Mouse (Mus musculus) left cerebral cortex, postnatal 14 days (tissue): ENCODE results near the gene Gpr33. TPM values are rescaled to one million over a fixed set of nuclear protein-coding genes. Genes with fewer than 3 reads are reported as not detected.

Experiments
- DNase-seq, 2 experiments: peaks; one replicate each; pipeline ENCODE4 v3.0.0; 2021 to 2022; ENCODE audit warnings: low spot score in 2 of 2, mixed read lengths in 1 of 2
- intact Hi-C: fragments of 180-260 bp; cut with DNase I; formaldehyde crosslinking; loops from one replicate; pipeline ENCODE4 v1.15.1; 2025
- long read RNA-seq, 2 experiments: library from polyadenylated mRNA; stranded (forward); transcript quantifications; one replicate each; pipeline ENCODE4 v2.0.0; 2021
- total RNA-seq, 2 experiments: library from RNA; stranded (reverse); gene quantifications; 2 replicates each; pipeline ENCODE4 v1.2.3; 2021

The Gpr33 gene
- not detected for total RNA-seq
- long read RNA-seq, experiment 1 = 0 reads
- long read RNA-seq, experiment 2 = 0 reads

GRCm38 (mm10) chr12:52027963-52028362 lies at the start of gene Gpr33:
Gene Gpr33, minus strand, starts transcription at chr12:52028063.
- intact Hi-C loops = no loop called here
- no peak for DNase-seq

- intact Hi-C loops = no loop called here
Observed at GRCm38 (mm10) chr12:52049324-52049723, 21.5 kb upstream of the Gpr33 start.

GRCm38 (mm10) chr12:52046371-52046770 lies 18.5 kb upstream of the Gpr33 start:
- DNase-seq = no peak
- intact Hi-C loops = no loop called here

More at GRCm38 (mm10) chr12:52049324-52049723, 21.5 kb upstream of the Gpr33 start:
- no peak for DNase-seq

GRCm38 (mm10) chr12:52042818-52043336 lies 15.0 kb upstream of the Gpr33 start:
- DNase-seq = peak; percentile 13 to 25
- intact Hi-C loops = no loop called here

- intact Hi-C loops = loop anchor here (5.0 kb wide), 1 partner anchor 599 kb away; no protein-coding TSS in a partner anchor
- peak in 1 of 2 experiments; percentile 54 for DNase-seq
Observed at GRCm38 (mm10) chr12:52038352-52038751, 10.5 kb upstream of the Gpr33 start.

- intact Hi-C loops = loop anchor here (5.0 kb wide), 1 partner anchor 602 kb away; no protein-coding TSS in a partner anchor
- DNase-seq = no peak
Observed at GRCm38 (mm10) chr12:52034956-52035355, 7.1 kb upstream of the Gpr33 start.

GRCm38 (mm10) chr12:52032276-52032675 lies 4.4 kb upstream of the Gpr33 start:
- DNase-seq = no peak
- intact Hi-C loops = no loop called here

GRCm38 (mm10) chr12:52014494-52015029 lies 13.3 kb downstream of the Gpr33 start:
- intact Hi-C loops = loop anchor here (10.0 kb wide), 2 partner anchors 820 to 880 kb away; no protein-coding TSS in a partner anchor
- no peak for DNase-seq

- no peak for DNase-seq
- intact Hi-C loops = loop anchor here (10.0 kb wide), 2 partner anchors 821 to 881 kb away; no protein-coding TSS in a partner anchor
Observed at GRCm38 (mm10) chr12:52014044-52014443, 13.8 kb downstream of the Gpr33 start.

GRCm38 (mm10) chr12:52013274-52013673 lies 14.6 kb downstream of the Gpr33 start:
- intact Hi-C loops = loop anchor here (10.0 kb wide), 2 partner anchors 822 to 882 kb away; no protein-coding TSS in a partner anchor
- no peak for DNase-seq

GRCm38 (mm10) chr12:52012159-52012558 lies 15.7 kb downstream of the Gpr33 start:
- DNase-seq = no peak
- intact Hi-C loops = loop anchor here (10.0 kb wide), 2 partner anchors 823 to 883 kb away; no protein-coding TSS in a partner anchor

- intact Hi-C loops = loop anchor here (2.0 to 10.0 kb wide), 3 partner anchors 628 to 884 kb away; no protein-coding TSS in a partner anchor
Observed at GRCm38 (mm10) chr12:52010630-52010961, 17.3 kb downstream of the Gpr33 start.

GRCm38 (mm10) chr12:52009928-52010629 lies 17.8 kb downstream of the Gpr33 start:
- DNase-seq = no peak
- intact Hi-C loops = loop anchor here (2.0 to 10.0 kb wide), 4 partner anchors 185 to 885 kb away; partner anchors contain the start of gene Hectd1

More at GRCm38 (mm10) chr12:52010630-52010961, 17.3 kb downstream of the Gpr33 start:
- peak; percentile 41 to 54 for DNase-seq

GRCm38 (mm10) chr12:52006633-52006994 lies 21.2 kb downstream of the Gpr33 start:
- intact Hi-C loops = loop anchor here (10.0 kb wide), 1 partner anchor 182 kb away; the partner anchor contains the start of gene Hectd1
- DNase-seq = no peak

- peak; percentile 95 to 97 for DNase-seq
- intact Hi-C loops = loop anchor here (10.0 kb wide), 1 partner anchor 181 kb away; the partner anchor contains the start of gene Hectd1
Observed at GRCm38 (mm10) chr12:52005877-52006632, 21.8 kb downstream of the Gpr33 start, which contains the start of gene Dtd2. Gene Dtd2, minus strand, starts transcription at chr12:52006501.

- intact Hi-C loops = loop anchor here (10.0 kb wide), 1 partner anchor 178 kb away; the partner anchor contains the start of gene Hectd1
- no peak for DNase-seq
Observed at GRCm38 (mm10) chr12:52002746-52003145, 25.1 kb downstream of the Gpr33 start.

GRCm38 (mm10) chr12:52001544-52001943 lies 26.3 kb downstream of the Gpr33 start:
- DNase-seq = peak; percentile 85 to 92
- intact Hi-C loops = loop anchor here (10.0 kb wide), 1 partner anchor 177 kb away; the partner anchor contains the start of gene Hectd1

GRCm38 (mm10) chr12:51998366-51998932 lies 29.4 kb downstream of the Gpr33 start:
- no peak for DNase-seq
- intact Hi-C loops = loop anchor here (10.0 kb wide), 1 partner anchor 54 kb away; no protein-coding TSS in a partner anchor
